Mouse (Mus musculus): ENCODE results near the gene Zc3h7b. TPM values are rescaled to one million over a fixed set of nuclear protein-coding genes. Genes with fewer than 3 reads are reported as not detected.
"Not testable (repeated sequence)": the region's sequence is repeated elsewhere in the genome, so short reads cannot be mapped to it uniquely, and the experiment has no call there.

Zc3h7b gene
- polyA plus RNA-seq, 1 experiment from 2014 or later, result 34.8 TPM

GRCm38 (mm10) chr15:81713742-81714141 lies 31.1 kb upstream of the Zc3h7b start:
- H3K4me2 ChIP-seq, result no peak overlapping the region
- no peak overlapping the region for H3K27ac ChIP-seq
- H3K27me3 ChIP-seq, result no peaks in the 10 kb centered on the region
- no peaks in the 10 kb centered on the region for H3K4me1 ChIP-seq
- 83% methylated on average over 6 of the region's 6 CpGs for WGBS
- H3K36me3 ChIP-seq, result peaks cover 92% of the 10 kb centered on the region
- H3K4me3 ChIP-seq (replicated peaks), result no peak overlapping the region
- ATAC-seq (replicated peaks; ENCODE audit: low FRiP score), result no peak
- H3K9ac ChIP-seq, result no peak overlapping the region
- no peaks in the 10 kb centered on the region for H3K9me3 ChIP-seq (replicated peaks)

- no peak; the same call in 1 of the 2 replicates for ATAC-seq (replicated peaks; ENCODE audit: low FRiP score)
- no peak overlapping the region for H3K27ac ChIP-seq
- 92% methylated on average over 9 of the region's 9 CpGs for WGBS
- no peak overlapping the region for H3K4me2 ChIP-seq
- no peak overlapping the region for H3K9ac ChIP-seq
- H3K9me3 ChIP-seq (replicated peaks), result no peaks in the 10 kb centered on the region
- no peaks in the 10 kb centered on the region for H3K4me1 ChIP-seq
- no peaks in the 10 kb centered on the region for H3K27me3 ChIP-seq
- H3K4me3 ChIP-seq (replicated peaks), result no peak overlapping the region
- peaks cover 94% of the 10 kb centered on the region for H3K36me3 ChIP-seq
Observed at GRCm38 (mm10) chr15:81718336-81719138, 26.3 kb upstream of the Zc3h7b start.

- H3K9ac ChIP-seq, result no peak overlapping the region
- no peak overlapping the region for H3K4me2 ChIP-seq
- 89% methylated on average over 6 of the region's 6 CpGs for WGBS
- no peak overlapping the region for H3K27ac ChIP-seq
- no peak overlapping the region for H3K4me3 ChIP-seq (replicated peaks)
- H3K36me3 ChIP-seq, result peaks cover 94% of the 10 kb centered on the region
- no peaks in the 10 kb centered on the region for H3K4me1 ChIP-seq
- no peak for ATAC-seq (replicated peaks; ENCODE audit: low FRiP score)
- no peaks in the 10 kb centered on the region for H3K9me3 ChIP-seq (replicated peaks)
- H3K27me3 ChIP-seq, result no peaks in the 10 kb centered on the region
Observed at GRCm38 (mm10) chr15:81719139-81719531, 25.7 kb upstream of the Zc3h7b start.

GRCm38 (mm10) chr15:81722361-81722760 lies 22.5 kb upstream of the Zc3h7b start:
- H3K4me3 ChIP-seq (replicated peaks), result no peak overlapping the region
- no peak overlapping the region for H3K4me2 ChIP-seq
- H3K9me3 ChIP-seq (replicated peaks), result no peaks in the 10 kb centered on the region
- H3K27ac ChIP-seq, result no peak overlapping the region
- H3K4me1 ChIP-seq, result peaks cover 12% of the 10 kb centered on the region
- no peaks in the 10 kb centered on the region for H3K27me3 ChIP-seq
- H3K36me3 ChIP-seq, result peaks cover 91% of the 10 kb centered on the region
- no peak overlapping the region for H3K9ac ChIP-seq
- ATAC-seq (replicated peaks; ENCODE audit: low FRiP score), result no peak
- 91% methylated on average over 5 of the region's 5 CpGs for WGBS

GRCm38 (mm10) chr15:81723653-81724052 lies 21.2 kb upstream of the Zc3h7b start:
- WGBS, result 90% methylated on average over 11 of the region's 11 CpGs
- Histone ChIP-seq H3K9me3 (replicated peaks) (no peaks in the 10 kb centered on the region), H3K9ac (no peak overlapping the region), H3K27ac (no peak overlapping the region), H3K36me3 (peaks cover 78% of the 10 kb centered on the region), H3K27me3 (no peaks in the 10 kb centered on the region), H3K4me3 (replicated peaks) (no peak overlapping the region), H3K4me2 (no peak overlapping the region), H3K4me1 (peaks cover 25% of the 10 kb centered on the region)
- ATAC-seq (replicated peaks; ENCODE audit: low FRiP score), result no peak

GRCm38 (mm10) chr15:81725965-81726364 lies 18.9 kb upstream of the Zc3h7b start:
- Histone ChIP-seq H3K27ac (no peak overlapping the region), H3K4me2 (no peak overlapping the region), H3K9me3 (replicated peaks) (no peaks in the 10 kb centered on the region), H3K4me3 (replicated peaks) (no peak overlapping the region), H3K36me3 (peaks cover 55% of the 10 kb centered on the region), H3K27me3 (no peaks in the 10 kb centered on the region), H3K4me1 (peaks cover 31% of the 10 kb centered on the region), H3K9ac (no peak overlapping the region)
- 98% methylated on average over 8 of the region's 8 CpGs for WGBS
- ATAC-seq (replicated peaks; ENCODE audit: low FRiP score), result no peak

- peaks cover 31% of the 10 kb centered on the region for H3K4me1 ChIP-seq
- peak overlapping the region; percentile 92 for H3K9ac ChIP-seq
- peak; percentile 57; the same call in 1 of the 2 replicates for ATAC-seq (replicated peaks; ENCODE audit: low FRiP score)
- H3K4me3 ChIP-seq (replicated peaks), result peak overlapping the region; percentile 99
- H3K9me3 ChIP-seq (replicated peaks), result no peaks in the 10 kb centered on the region
- H3K27me3 ChIP-seq, result 0 out of 2 replicates have a peak, but pooled peaks cover 3% of the 10 kb centered on the region
- peak overlapping the region; percentile 78 for H3K27ac ChIP-seq
- WGBS, result under 1% methylated on average over 48 of the region's 49 CpGs
- H3K36me3 ChIP-seq, result peaks cover 22% of the 10 kb centered on the region
- H3K4me2 ChIP-seq, result peak overlapping the region; percentile 90
Observed at GRCm38 (mm10) chr15:81729241-81729791, 15.5 kb upstream of the Zc3h7b start.

- H3K9me3 ChIP-seq (replicated peaks), result no peaks in the 10 kb centered on the region
- peak overlapping the region; percentile 90 for H3K4me2 ChIP-seq
- peak overlapping the region; percentile 78 for H3K27ac ChIP-seq
- ATAC-seq (replicated peaks; ENCODE audit: low FRiP score), result peak; percentile 99
- H3K9ac ChIP-seq, result peak overlapping the region; percentile 92
- peaks cover 31% of the 10 kb centered on the region for H3K4me1 ChIP-seq
- peak overlapping the region; percentile 99 for H3K4me3 ChIP-seq (replicated peaks)
- 5% methylated on average over 41 of the region's 41 CpGs for WGBS
- 0 out of 2 replicates have a peak, but pooled peaks cover 3% of the 10 kb centered on the region for H3K27me3 ChIP-seq
- peaks cover 17% of the 10 kb centered on the region for H3K36me3 ChIP-seq
Observed at GRCm38 (mm10) chr15:81729792-81730635, 14.8 kb upstream of the Zc3h7b start.

GRCm38 (mm10) chr15:81735075-81735474 lies 9.8 kb upstream of the Zc3h7b start:
- Histone ChIP-seq H3K27me3 (0 out of 2 replicates have a peak, but pooled peaks cover 3% of the 10 kb centered on the region), H3K4me3 (replicated peaks) (no peak overlapping the region), H3K4me1 (no peaks in the 10 kb centered on the region), H3K36me3 (no peaks in the 10 kb centered on the region), H3K9me3 (replicated peaks) (no peaks in the 10 kb centered on the region), H3K9ac (no peak overlapping the region), H3K4me2 (no peak overlapping the region), H3K27ac (no peak overlapping the region)
- ATAC-seq (replicated peaks; ENCODE audit: low FRiP score), result no peak
- WGBS, result 57% methylated on average over 3 of the region's 3 CpGs

GRCm38 (mm10) chr15:81739296-81739695 lies 5.6 kb upstream of the Zc3h7b start:
- peaks cover 3% of the 10 kb centered on the region for H3K4me1 ChIP-seq
- no peak overlapping the region for H3K27ac ChIP-seq
- no peaks in the 10 kb centered on the region for H3K9me3 ChIP-seq (replicated peaks)
- no peak for ATAC-seq (replicated peaks; ENCODE audit: low FRiP score)
- no peaks in the 10 kb centered on the region for H3K27me3 ChIP-seq
- no peak overlapping the region for H3K4me3 ChIP-seq (replicated peaks)
- no peak overlapping the region for H3K9ac ChIP-seq
- no peak overlapping the region for H3K4me2 ChIP-seq
- 84% methylated on average over 3 of the region's 3 CpGs for WGBS
- no peaks in the 10 kb centered on the region for H3K36me3 ChIP-seq

- H3K4me1 ChIP-seq, result peaks cover 6% of the 10 kb centered on the region
- no peaks in the 10 kb centered on the region for H3K36me3 ChIP-seq
- ATAC-seq (replicated peaks; ENCODE audit: low FRiP score), result no peak
- no peaks in the 10 kb centered on the region for H3K27me3 ChIP-seq
- WGBS, result 8% methylated on average over 2 of the region's 2 CpGs
- no peak overlapping the region for H3K4me2 ChIP-seq
- H3K9ac ChIP-seq, result no peak overlapping the region
- H3K9me3 ChIP-seq (replicated peaks), result no peaks in the 10 kb centered on the region
- no peak overlapping the region for H3K27ac ChIP-seq
- no peak overlapping the region for H3K4me3 ChIP-seq (replicated peaks)
Observed at GRCm38 (mm10) chr15:81739924-81740323, 4.9 kb upstream of the Zc3h7b start.

- H3K36me3 ChIP-seq; H3K9ac ChIP-seq; H3K4me2 ChIP-seq; H3K4me3 ChIP-seq (replicated peaks); H3K27ac ChIP-seq; ATAC-seq (replicated peaks; ENCODE audit: low FRiP score); H3K9me3 ChIP-seq (replicated peaks); H3K27me3 ChIP-seq: not testable (repeated sequence)
- peaks cover 20% of the 10 kb centered on the region for H3K4me1 ChIP-seq
- WGBS, result 26% methylated on average over 2 of the region's 2 CpGs
Observed at GRCm38 (mm10) chr15:81742368-81742767, 2.5 kb upstream of the Zc3h7b start.
